Mouse (Mus musculus) forebrain, embryonic 14.5 days (tissue): Measurements from ENCODE around the gene Olfr427. TPM values are rescaled to one million over a fixed set of nuclear protein-coding genes. Genes with fewer than 3 reads are reported as not detected.

Source experiments
- ATAC-seq: fragments of 200-750 bp; cut with Nextera tagmentation; 2 replicates; pipeline ENCODE4 v1.8.0; 2017; ENCODE audit warnings: mild to moderate bottlenecking, moderate library complexity
- DNase-seq: peaks from one replicate; pipeline ENCODE4 v3.0.0-alpha.2; 2015; ENCODE audit warnings: low spot score
- H3K27ac ChIP-seq: fragments of 300-500 bp; sonication (generic); 2 replicates; pipeline ENCODE4 v1.5.1; 2014; ENCODE audit warnings: low read depth, mild to moderate bottlenecking, control low read depth, low read length, moderate library complexity
- H3K27me3 ChIP-seq: fragments of 300-500 bp; sonication (generic); replicated peaks from 2 replicates; pipeline ENCODE4 v1.6.1; 2014; ENCODE audit warnings: low read length, control low read depth, mixed read lengths; ENCODE audit not compliant: control insufficient read depth, insufficient read depth
- H3K36me3 ChIP-seq: fragments of 300-500 bp; sonication (generic); 2 replicates; pipeline ENCODE4 v1.6.1; 2014; ENCODE audit warnings: low read length, control low read depth; ENCODE audit not compliant: control insufficient read depth, insufficient read depth
- H3K4me1 ChIP-seq: fragments of 300-500 bp; sonication (generic); 2 replicates; pipeline ENCODE4 v1.6.1; 2014; ENCODE audit warnings: antibody characterized with exemption, low read length, control low read depth; ENCODE audit not compliant: control insufficient read depth, insufficient read depth
- H3K4me2 ChIP-seq: fragments of 300-500 bp; sonication (generic); 2 replicates; pipeline ENCODE4 v1.6.1; 2014; ENCODE audit warnings: mild to moderate bottlenecking, control low read depth, low read length
- H3K4me3 ChIP-seq: fragments of 300-500 bp; sonication (generic); 2 replicates; pipeline ENCODE4 v1.5.1; 2014; ENCODE audit warnings: low read depth, low read length, control low read depth
- H3K9ac ChIP-seq: fragments of 300-500 bp; sonication (generic); 2 replicates; pipeline ENCODE4 v1.6.1; 2014; ENCODE audit warnings: mild to moderate bottlenecking, low read length, control low read depth, moderate library complexity
- H3K9me3 ChIP-seq: fragments of 300-500 bp; sonication (generic); replicated peaks from 2 replicates; pipeline ENCODE4 v1.6.1; 2016; ENCODE audit warnings: low read length, control low read depth, mixed read lengths; ENCODE audit not compliant: control insufficient read depth
- WGBS: fragments of 180-500 bp; shearing (Covaris S2); extraction: QIAGEN DNeasy Blood & Tissue Kit; methylation state at CpG from one replicate; pipeline ENCODE4 v1.1.7; 2014; 5-methylcytosine and 5-hydroxymethylcytosine counted together
- polyA plus RNA-seq: library from polyadenylated mRNA; unstranded; fragments of >200 nt; fragmentation: Nextera tagmentation; extraction: Ambion mirVana; gene quantifications from 2 replicates; pipeline ENCODE4 v1.2.1, GENCODE M21; 2014

Olfr427 gene
- polyA plus RNA-seq, 1 experiment from 2014 or later: not detected

- Histone ChIP-seq H3K9ac (no peak within 1 kb of the TSS), H3K27ac (no peak within 1 kb of the TSS), H3K4me2 (no peak within 1 kb of the TSS), H3K4me3 (no peak within 1 kb of the TSS), H3K9me3 (no peaks in the 10 kb centered on the region), H3K27me3 (no peaks in the 10 kb centered on the region), H3K4me1 (no peaks in the 10 kb centered on the region), H3K36me3 (no peaks in the 10 kb centered on the region)
- ATAC-seq (no peak), DNase-seq (no peak)
- WGBS: 86% methylated on average over 3 of the region's 3 CpGs
These were observed 30.4 kb upstream of the Olfr427 start, which contains the start of gene Olfr430 for GRCm38 (mm10) chr1:174066305-174066704. TSS of gene Olfr430 (plus strand) at chr1:174066605.

- ATAC-seq: no peak
- H3K9me3 ChIP-seq: no peaks in the 10 kb centered on the region
These were observed 12.7 kb upstream of the Olfr427 start, which contains the start of gene Olfr429 for GRCm38 (mm10) chr1:174084031-174084430. TSS of gene Olfr429 (plus strand) at chr1:174084331.

GRCm38 (mm10) chr1:174103735-174104134 lies 7.0 kb downstream of the Olfr427 start:
- Histone ChIP-seq H3K27ac (no peak overlapping the region), H3K4me1 (no peaks in the 10 kb centered on the region), H3K36me3 (no peaks in the 10 kb centered on the region), H3K4me2 (no peak overlapping the region), H3K4me3 (no peak overlapping the region), H3K9ac (no peak overlapping the region), H3K27me3 (no peaks in the 10 kb centered on the region), H3K9me3 (no peaks in the 10 kb centered on the region)
- ATAC-seq (no peak), DNase-seq (peak; percentile 63)
- 65% methylated on average over 2 of the region's 2 CpGs for WGBS

More at GRCm38 (mm10) chr1:174084031-174084430, 12.7 kb upstream of the Olfr427 start, which contains the start of gene Olfr429:
- no peaks in the 10 kb centered on the region for H3K36me3 ChIP-seq
- no peak for DNase-seq
- H3K9ac ChIP-seq: no peak within 1 kb of the TSS
- WGBS: 98% methylated on average over 2 of the region's 2 CpGs
- H3K4me3 ChIP-seq: no peak within 1 kb of the TSS
- H3K4me1 ChIP-seq: no peaks in the 10 kb centered on the region
- H3K27ac ChIP-seq: no peak within 1 kb of the TSS
- no peak within 1 kb of the TSS for H3K4me2 ChIP-seq
- no peaks in the 10 kb centered on the region for H3K27me3 ChIP-seq

- H3K4me2 ChIP-seq: no peak within 1 kb of the TSS
- H3K9me3 ChIP-seq: no peaks in the 10 kb centered on the region
- no peak for ATAC-seq
- no peaks in the 10 kb centered on the region for H3K27me3 ChIP-seq
- DNase-seq: no peak
- WGBS: 49% methylated on average over 2 of the region's 2 CpGs
- no peaks in the 10 kb centered on the region for H3K36me3 ChIP-seq
- H3K4me1 ChIP-seq: no peaks in the 10 kb centered on the region
- no peak within 1 kb of the TSS for H3K9ac ChIP-seq
- H3K4me3 ChIP-seq: no peak within 1 kb of the TSS
- no peak within 1 kb of the TSS for H3K27ac ChIP-seq
These were observed 24.4 kb downstream of the Olfr427 start, which contains the start of gene Olfr231 for GRCm38 (mm10) chr1:174121062-174121461. TSS of gene Olfr231 (minus strand) at chr1:174121162.

GRCm38 (mm10) chr1:174131217-174131616 lies 34.5 kb downstream of the Olfr427 start, which contains the start of gene Olfr424:
TSS of gene Olfr424 (plus strand) at chr1:174131517.
- no peaks in the 10 kb centered on the region for H3K4me1 ChIP-seq
- ATAC-seq (no peak), DNase-seq (no peak)
- no peak within 1 kb of the TSS for H3K4me3 ChIP-seq
- H3K9ac ChIP-seq: no peak within 1 kb of the TSS
- H3K27ac ChIP-seq: no peak within 1 kb of the TSS
- 54% methylated on average over 3 of the region's 3 CpGs for WGBS
- H3K4me2 ChIP-seq: no peak within 1 kb of the TSS
- no peaks in the 10 kb centered on the region for H3K9me3 ChIP-seq
- H3K27me3 ChIP-seq: no peaks in the 10 kb centered on the region
- H3K36me3 ChIP-seq: no peaks in the 10 kb centered on the region

GRCm38 (mm10) chr1:174131999-174132398 lies 35.3 kb downstream of the Olfr427 start:
- H3K4me2 ChIP-seq: no peak overlapping the region
- DNase-seq (peak; percentile 11), ATAC-seq (0 out of 2 replicates have a peak, but pooled peaks have one; percentile 40)
- H3K4me3 ChIP-seq: no peak overlapping the region
- 12% methylated on average over 3 of the region's 3 CpGs for WGBS
- no peak overlapping the region for H3K9ac ChIP-seq
- H3K9me3 ChIP-seq: no peaks in the 10 kb centered on the region
- H3K36me3 ChIP-seq: no peaks in the 10 kb centered on the region
- H3K27me3 ChIP-seq: no peaks in the 10 kb centered on the region
- no peaks in the 10 kb centered on the region for H3K4me1 ChIP-seq
- no peak overlapping the region for H3K27ac ChIP-seq

GRCm38 (mm10) chr1:174141384-174141783 lies 44.7 kb downstream of the Olfr427 start:
- H3K4me3 ChIP-seq: no peak overlapping the region
- no peak overlapping the region for H3K27ac ChIP-seq
- 80% methylated on average over 2 of the region's 2 CpGs for WGBS
- H3K27me3 ChIP-seq: no peaks in the 10 kb centered on the region
- no peak overlapping the region for H3K4me2 ChIP-seq
- no peaks in the 10 kb centered on the region for H3K4me1 ChIP-seq
- DNase-seq (no peak), ATAC-seq (no peak)
- H3K9me3 ChIP-seq: no peaks in the 10 kb centered on the region
- no peaks in the 10 kb centered on the region for H3K36me3 ChIP-seq
- no peak overlapping the region for H3K9ac ChIP-seq

GRCm38 (mm10) chr1:174146696-174147095 lies 50.0 kb downstream of the Olfr427 start:
- no peaks in the 10 kb centered on the region for H3K9me3 ChIP-seq
- ATAC-seq (no peak), DNase-seq (no peak)
- no peaks in the 10 kb centered on the region for H3K27me3 ChIP-seq
- no peaks in the 10 kb centered on the region for H3K4me1 ChIP-seq
- H3K36me3 ChIP-seq: no peaks in the 10 kb centered on the region
- H3K9ac ChIP-seq: no peak overlapping the region
- no peak overlapping the region for H3K4me2 ChIP-seq
- 81% methylated on average over 1 of the region's 1 CpGs for WGBS
- H3K4me3 ChIP-seq: no peak overlapping the region
- no peak overlapping the region for H3K27ac ChIP-seq

GRCm38 (mm10) chr1:174149289-174149688 lies 52.6 kb downstream of the Olfr427 start:
- Histone ChIP-seq H3K4me1 (no peaks in the 10 kb centered on the region), H3K4me2 (no peak overlapping the region), H3K27me3 (no peaks in the 10 kb centered on the region), H3K9ac (no peak overlapping the region), H3K36me3 (no peaks in the 10 kb centered on the region), H3K27ac (no peak overlapping the region), H3K9me3 (no peaks in the 10 kb centered on the region), H3K4me3 (no peak overlapping the region)
- WGBS: 84% methylated on average over 2 of the region's 2 CpGs
- ATAC-seq (no peak), DNase-seq (no peak)
